Mouse (Mus musculus): ENCODE data around the gene Gtf2a1.

GRCm38 (mm10) chr12:91569255-91569654 is 21.0 kb downstream of the Gtf2a1 start:
- TF ChIP-seq CTCF (IDR thresholded peaks at IDR 0.05) (no peak), EP300 (IDR thresholded peaks at IDR 0.05) (no peak)
